ENCODE assay signal across 16 mouse cellular contexts in genomic region chr2:146728693-146729092, GRCm38 (mm10).
"Had no signal": no experiment of that assay in that cellular context is flagged by ENCODE, and none has a peak within 500 bp of the region (broad histone marks: within the 10 kb centered on the region; RNA-seq: fewer than 3 reads in every experiment).

No protein-coding gene starts in this region.

- H3K9me3 ChIP-seq: lung, embryonic 15.5 days; megakaryocyte, embryonic 14.5 days; midbrain, embryonic 12.5 days; neural tube, embryonic 12.5 days had no signal

- H3K36me3 ChIP-seq: lung, embryonic 15.5 days; midbrain, embryonic 12.5 days; neural tube, embryonic 12.5 days had no signal

- H3K27me3 ChIP-seq: lung, embryonic 15.5 days; megakaryocyte, embryonic 14.5 days; neural tube, embryonic 12.5 days had no signal

- H3K9ac ChIP-seq: liver, embryonic 14.5 days; lung, embryonic 15.5 days; midbrain, embryonic 12.5 days; neural tube, embryonic 12.5 days had no signal

- ATAC-seq: lung, postnatal 0 days had no signal

- DNase-seq: lung, adult 18-20 months; lung, postnatal 14 days; lung, postnatal 36 days; midbrain, embryonic 14.5 days; right cerebral cortex, postnatal 14 days; spleen, adult 18-20 months; thymus, adult 18-20 months; thymus, postnatal 14 days; thymus, postnatal 36 days had no signal

- H3K4me1 ChIP-seq: lung, embryonic 15.5 days had no signal

- H3K4me2 ChIP-seq: lung, embryonic 15.5 days; midbrain, embryonic 12.5 days; neural tube, embryonic 12.5 days had no signal

- H3K4me3 ChIP-seq: lung, embryonic 15.5 days; megakaryocyte, embryonic 14.5 days; midbrain, embryonic 12.5 days; neural tube, embryonic 12.5 days had no signal

- H3K27ac ChIP-seq: liver, embryonic 14.5 days; lung, embryonic 15.5 days; macrophage; midbrain, embryonic 12.5 days; neural tube, embryonic 12.5 days had no signal
